Mouse (Mus musculus) midbrain, embryonic 16.5 days (tissue): ENCODE data around the gene Smim20. TPM values are rescaled to one million over a fixed set of nuclear protein-coding genes. Genes with fewer than 3 reads are reported as not detected.

Experiments
- ATAC-seq: fragments of 200-750 bp; cut with Nextera tagmentation; 2 replicates; pipeline ENCODE4 v1.8.0; 2017; ENCODE audit warnings: moderate TSS enrichment
- H3K27ac ChIP-seq: fragments of 300-500 bp; sonication (generic); 2 replicates; pipeline ENCODE4 v1.5.1; 2014; ENCODE audit warnings: mild to moderate bottlenecking, low read length, mixed read lengths
- H3K27me3 ChIP-seq: fragments of 300-500 bp; sonication (generic); 2 replicates; pipeline ENCODE4 v1.6.1; 2014; ENCODE audit warnings: low read depth, low read length, mixed read lengths; ENCODE audit not compliant: control insufficient read depth, insufficient read depth
- H3K36me3 ChIP-seq: fragments of 300-500 bp; sonication (generic); 2 replicates; pipeline ENCODE4 v1.6.1; 2014; ENCODE audit warnings: mild to moderate bottlenecking, low read length, moderate library complexity, mixed read lengths; ENCODE audit not compliant: control insufficient read depth, insufficient read depth
- H3K4me1 ChIP-seq: fragments of 300-500 bp; sonication (generic); 2 replicates; pipeline ENCODE4 v1.6.1; 2014; ENCODE audit warnings: mild to moderate bottlenecking, low read length, mixed read lengths; ENCODE audit not compliant: control insufficient read depth, insufficient read depth
- H3K4me2 ChIP-seq: fragments of 300-500 bp; sonication (generic); 2 replicates; pipeline ENCODE4 v1.6.1; 2014; ENCODE audit warnings: mild to moderate bottlenecking, low read length, mixed read lengths
- H3K4me3 ChIP-seq: fragments of 300-500 bp; sonication (generic); 2 replicates; pipeline ENCODE4 v1.5.1; 2014; ENCODE audit warnings: low read depth, mild to moderate bottlenecking, low read length, moderate library complexity, mixed read lengths
- H3K9ac ChIP-seq: fragments of 300-500 bp; sonication (generic); 2 replicates; pipeline ENCODE4 v1.6.1; 2014; ENCODE audit warnings: low read depth, low read length, mixed read lengths
- H3K9me3 ChIP-seq: fragments of 300-500 bp; sonication (generic); replicated peaks from 2 replicates; pipeline ENCODE4 v1.6.1; 2014; ENCODE audit warnings: mild to moderate bottlenecking, low read length, mixed read lengths; ENCODE audit not compliant: control insufficient read depth, poor library complexity, severe bottlenecking
- WGBS: fragments of 180-500 bp; shearing (Covaris S2); extraction: QIAGEN DNeasy Blood & Tissue Kit; methylation state at CpG from one replicate; pipeline ENCODE4 v1.1.7; 2014; 5-methylcytosine and 5-hydroxymethylcytosine counted together
- polyA plus RNA-seq: library from polyadenylated mRNA; unstranded; fragments of >200 nt; fragmentation: Nextera tagmentation; extraction: Ambion mirVana; gene quantifications from 2 replicates; pipeline ENCODE4 v1.2.1, GENCODE M21; 2015

Smim20 gene
- polyA plus RNA-seq, 1 experiment from 2014 or later, result 71.0 TPM

GRCm38 (mm10) chr5:53306864-53307263 lies 40.0 kb downstream of the Smim20 start:
- Histone ChIP-seq H3K27me3 (no peaks in the 10 kb centered on the region), H3K9me3 (no peaks in the 10 kb centered on the region), H3K4me2 (no peak overlapping the region), H3K4me1 (no peaks in the 10 kb centered on the region), H3K36me3 (no peaks in the 10 kb centered on the region), H3K9ac (no peak overlapping the region), H3K27ac (no peak overlapping the region), H3K4me3 (no peak overlapping the region)
- WGBS, result 89% methylated on average over 3 of the region's 3 CpGs
- no peak for ATAC-seq

- 94% methylated on average over 5 of the region's 5 CpGs for WGBS
- H3K4me3 ChIP-seq, result no peak overlapping the region
- no peak overlapping the region for H3K4me2 ChIP-seq
- H3K27me3 ChIP-seq, result no peaks in the 10 kb centered on the region
- no peak for ATAC-seq
- no peaks in the 10 kb centered on the region for H3K36me3 ChIP-seq
- no peak overlapping the region for H3K27ac ChIP-seq
- H3K9me3 ChIP-seq, result no peaks in the 10 kb centered on the region
- no peaks in the 10 kb centered on the region for H3K4me1 ChIP-seq
- no peak overlapping the region for H3K9ac ChIP-seq
These were observed 40.6 kb downstream of the Smim20 start for GRCm38 (mm10) chr5:53307437-53307836.

- no peak overlapping the region for H3K9ac ChIP-seq
- 86% methylated on average over 13 of the region's 13 CpGs for WGBS
- no peaks in the 10 kb centered on the region for H3K36me3 ChIP-seq
- no peak overlapping the region for H3K4me3 ChIP-seq
- no peak overlapping the region for H3K4me2 ChIP-seq
- no peaks in the 10 kb centered on the region for H3K27me3 ChIP-seq
- H3K9me3 ChIP-seq, result no peaks in the 10 kb centered on the region
- ATAC-seq, result no peak
- no peaks in the 10 kb centered on the region for H3K4me1 ChIP-seq
- no peak overlapping the region for H3K27ac ChIP-seq
These were observed 47.7 kb downstream of the Smim20 start for GRCm38 (mm10) chr5:53314404-53315167.

GRCm38 (mm10) chr5:53315829-53316228 lies 48.9 kb downstream of the Smim20 start:
- no peak overlapping the region for H3K4me2 ChIP-seq
- no peak overlapping the region for H3K4me3 ChIP-seq
- 53% methylated on average over 2 of the region's 2 CpGs for WGBS
- no peaks in the 10 kb centered on the region for H3K4me1 ChIP-seq
- H3K9ac ChIP-seq, result no peak overlapping the region
- H3K27ac ChIP-seq, result no peak overlapping the region
- H3K9me3 ChIP-seq, result no peaks in the 10 kb centered on the region
- H3K27me3 ChIP-seq, result no peaks in the 10 kb centered on the region
- no peak for ATAC-seq
- no peaks in the 10 kb centered on the region for H3K36me3 ChIP-seq

GRCm38 (mm10) chr5:53317396-53317795 lies 50.5 kb downstream of the Smim20 start:
- no peaks in the 10 kb centered on the region for H3K9me3 ChIP-seq
- H3K4me1 ChIP-seq, result no peaks in the 10 kb centered on the region
- H3K4me2 ChIP-seq, result no peak overlapping the region
- H3K9ac ChIP-seq, result no peak overlapping the region
- no peak overlapping the region for H3K27ac ChIP-seq
- no peak for ATAC-seq
- H3K27me3 ChIP-seq, result no peaks in the 10 kb centered on the region
- H3K4me3 ChIP-seq, result no peak overlapping the region
- H3K36me3 ChIP-seq, result no peaks in the 10 kb centered on the region
- 76% methylated on average over 3 of the region's 3 CpGs for WGBS

- H3K36me3 ChIP-seq, result no peaks in the 10 kb centered on the region
- no peak overlapping the region for H3K27ac ChIP-seq
- no peaks in the 10 kb centered on the region for H3K9me3 ChIP-seq
- no peaks in the 10 kb centered on the region for H3K4me1 ChIP-seq
- H3K9ac ChIP-seq, result no peak overlapping the region
- no peak overlapping the region for H3K4me2 ChIP-seq
- no peak for ATAC-seq
- no peak overlapping the region for H3K4me3 ChIP-seq
- WGBS, result 89% methylated on average over 7 of the region's 7 CpGs
- no peaks in the 10 kb centered on the region for H3K27me3 ChIP-seq
These were observed 51.1 kb downstream of the Smim20 start for GRCm38 (mm10) chr5:53317885-53318466.

- no peak overlapping the region for H3K9ac ChIP-seq
- 49% methylated on average over 3 of the region's 3 CpGs for WGBS
- H3K4me1 ChIP-seq, result peaks cover 5% of the 10 kb centered on the region; the same call in 1 of the 2 replicates
- no peak overlapping the region for H3K4me2 ChIP-seq
- H3K36me3 ChIP-seq, result no peaks in the 10 kb centered on the region
- no peaks in the 10 kb centered on the region for H3K9me3 ChIP-seq
- ATAC-seq, result 0 out of 2 replicates have a peak, but pooled peaks have one; percentile 6
- no peak overlapping the region for H3K27ac ChIP-seq
- H3K4me3 ChIP-seq, result no peak overlapping the region
- H3K27me3 ChIP-seq, result no peaks in the 10 kb centered on the region
These were observed 53.4 kb downstream of the Smim20 start for GRCm38 (mm10) chr5:53320331-53320730.

- no peak overlapping the region for H3K4me2 ChIP-seq
- no peaks in the 10 kb centered on the region for H3K27me3 ChIP-seq
- H3K4me3 ChIP-seq, result no peak overlapping the region
- H3K27ac ChIP-seq, result no peak overlapping the region
- H3K9me3 ChIP-seq, result no peaks in the 10 kb centered on the region
- no peak overlapping the region for H3K9ac ChIP-seq
- no peak for ATAC-seq
- H3K36me3 ChIP-seq, result no peaks in the 10 kb centered on the region
- 95% methylated on average over 9 of the region's 9 CpGs for WGBS
- peaks cover 12% of the 10 kb centered on the region for H3K4me1 ChIP-seq
These were observed 55.0 kb downstream of the Smim20 start for GRCm38 (mm10) chr5:53321901-53322300.

- H3K9ac ChIP-seq, result no peak overlapping the region
- no peaks in the 10 kb centered on the region for H3K9me3 ChIP-seq
- H3K27ac ChIP-seq, result no peak overlapping the region
- no peak for ATAC-seq
- H3K4me3 ChIP-seq, result no peak overlapping the region
- WGBS, result 83% methylated on average over 11 of the region's 11 CpGs
- no peaks in the 10 kb centered on the region for H3K27me3 ChIP-seq
- no peaks in the 10 kb centered on the region for H3K36me3 ChIP-seq
- peaks cover 12% of the 10 kb centered on the region for H3K4me1 ChIP-seq
- no peak overlapping the region for H3K4me2 ChIP-seq
These were observed 55.6 kb downstream of the Smim20 start for GRCm38 (mm10) chr5:53322471-53322870.
